Mouse (Mus musculus): Measurements from ENCODE around the gene Rnf223. TPM values are rescaled to one million over a fixed set of nuclear protein-coding genes. Genes with fewer than 3 reads are reported as not detected.

The Rnf223 gene
- polyA plus RNA-seq, 1 experiment from 2014 or later = 0.76 TPM

DNA sequence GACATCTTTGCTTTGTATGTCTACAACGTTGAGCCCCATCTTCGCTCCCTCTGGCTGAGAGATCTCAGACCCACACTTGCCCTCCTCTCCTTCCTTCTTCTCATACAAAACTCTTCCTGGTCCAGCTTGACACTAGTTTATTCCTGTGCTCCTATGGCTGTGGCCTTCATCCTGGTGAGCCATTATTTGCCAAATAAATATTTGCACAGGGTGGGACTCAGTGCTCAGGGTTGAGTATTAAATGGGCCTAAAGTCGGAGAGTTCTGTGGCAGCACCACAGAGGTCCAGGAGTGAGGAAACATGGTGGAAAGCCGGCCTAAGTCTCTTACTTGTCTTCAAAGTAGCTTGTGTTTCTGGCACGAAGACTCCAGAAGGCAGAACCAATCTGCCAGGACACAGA lies 36.6 kb upstream of the Rnf223 start:
- ATAC-seq (ENCODE audit: low FRiP score) (no peak), DNase-seq (ENCODE audit: low spot score) (no peak)
- Histone ChIP-seq H3K4me1 (replicated peaks; ENCODE audit: control insufficient read depth, insufficient read depth, low read length) (no peaks in the 10 kb centered on the region), H3K27me3 (ENCODE audit: control insufficient read depth, insufficient read depth, low read length) (no peaks in the 10 kb centered on the region), H3K36me3 (ENCODE audit: control insufficient read depth, insufficient read depth, low read length) (no peaks in the 10 kb centered on the region), H3K4me2 (replicated peaks; ENCODE audit: low read depth, low read length) (no peak overlapping the region), H3K9ac (ENCODE audit: low read depth, low read length) (no peak overlapping the region), H3K9me3 (ENCODE audit: control insufficient read depth, low read length) (no peaks in the 10 kb centered on the region), H3K4me3 (ENCODE audit: low read depth, low read length) (no peak overlapping the region), H3K27ac (ENCODE audit: low read depth, low read length) (no peak overlapping the region)
- whole genome bisulfite sequencing = 83% methylated on average over 5 of the region's 5 CpGs

- Histone ChIP-seq H3K4me1 (replicated peaks; ENCODE audit: control insufficient read depth, insufficient read depth, low read length) (no peaks in the 10 kb centered on the region), H3K9ac (ENCODE audit: low read depth, low read length) (no peak overlapping the region), H3K4me2 (replicated peaks; ENCODE audit: low read depth, low read length) (no peak overlapping the region), H3K27me3 (ENCODE audit: control insufficient read depth, insufficient read depth, low read length) (no peaks in the 10 kb centered on the region), H3K9me3 (ENCODE audit: control insufficient read depth, low read length) (no peaks in the 10 kb centered on the region), H3K4me3 (ENCODE audit: low read depth, low read length) (no peak overlapping the region), H3K36me3 (ENCODE audit: control insufficient read depth, insufficient read depth, low read length) (no peaks in the 10 kb centered on the region), H3K27ac (ENCODE audit: low read depth, low read length) (no peak overlapping the region)
- 97% methylated on average over 1 of the region's 1 CpGs for WGBS
- ATAC-seq (ENCODE audit: low FRiP score) (no peak), DNase-seq (ENCODE audit: low spot score) (no peak)
These were observed 34.1 kb upstream of the Rnf223 start for GRCm38 (mm10) chr4:156096191-156096590.

DNA sequence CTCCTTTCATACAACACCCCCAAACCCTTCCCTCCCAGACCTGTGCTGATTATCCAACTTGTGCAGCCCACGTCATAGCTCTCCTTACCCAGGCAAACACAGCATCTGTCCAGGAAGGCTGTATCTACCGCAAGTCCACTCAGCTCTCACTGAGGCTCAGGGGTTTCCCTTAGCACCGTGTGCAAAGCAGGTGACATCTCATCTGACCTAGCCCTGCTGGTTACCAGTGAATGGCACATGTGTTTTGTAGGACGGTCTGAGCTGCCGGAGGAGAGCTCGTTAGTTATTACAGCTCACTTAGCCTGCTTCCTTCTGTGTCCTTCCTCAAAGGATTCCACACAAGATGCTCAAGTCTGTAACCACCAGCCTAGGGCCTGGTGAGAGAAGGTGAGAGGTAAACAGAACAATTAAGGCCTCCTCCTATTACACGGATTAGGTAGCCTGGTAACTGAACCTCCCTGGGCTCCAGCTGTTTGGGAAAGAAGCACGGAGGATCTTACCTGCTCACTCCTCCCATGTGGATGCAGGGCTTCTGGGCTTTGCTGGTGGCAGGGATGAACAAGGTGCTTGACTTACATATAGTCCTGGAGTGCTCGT lies 32.4 kb upstream of the Rnf223 start:
- DNase-seq (ENCODE audit: low spot score) (no peak), ATAC-seq (ENCODE audit: low FRiP score) (no peak)
- no peaks in the 10 kb centered on the region for H3K9me3 ChIP-seq (ENCODE audit: control insufficient read depth, low read length)
- H3K9ac ChIP-seq (ENCODE audit: low read depth, low read length) = no peak overlapping the region
- no peaks in the 10 kb centered on the region for H3K36me3 ChIP-seq (ENCODE audit: control insufficient read depth, insufficient read depth, low read length)
- no peak overlapping the region for H3K4me3 ChIP-seq (ENCODE audit: low read depth, low read length)
- H3K27ac ChIP-seq (ENCODE audit: low read depth, low read length) = no peak overlapping the region
- WGBS = 70% methylated on average over 9 of the region's 9 CpGs
- no peak overlapping the region for H3K4me2 ChIP-seq (replicated peaks; ENCODE audit: low read depth, low read length)
- no peaks in the 10 kb centered on the region for H3K27me3 ChIP-seq (ENCODE audit: control insufficient read depth, insufficient read depth, low read length)
- no peaks in the 10 kb centered on the region for H3K4me1 ChIP-seq (replicated peaks; ENCODE audit: control insufficient read depth, insufficient read depth, low read length)

GRCm38 (mm10) chr4:156099427-156099826 lies 30.9 kb upstream of the Rnf223 start:
- Histone ChIP-seq H3K27ac (ENCODE audit: low read depth, low read length) (no peak overlapping the region), H3K9ac (ENCODE audit: low read depth, low read length) (no peak overlapping the region), H3K9me3 (ENCODE audit: control insufficient read depth, low read length) (no peaks in the 10 kb centered on the region), H3K36me3 (ENCODE audit: control insufficient read depth, insufficient read depth, low read length) (no peaks in the 10 kb centered on the region), H3K4me1 (replicated peaks; ENCODE audit: control insufficient read depth, insufficient read depth, low read length) (no peaks in the 10 kb centered on the region), H3K27me3 (ENCODE audit: control insufficient read depth, insufficient read depth, low read length) (no peaks in the 10 kb centered on the region), H3K4me2 (replicated peaks; ENCODE audit: low read depth, low read length) (no peak overlapping the region), H3K4me3 (ENCODE audit: low read depth, low read length) (no peak overlapping the region)
- DNase-seq (ENCODE audit: low spot score) (no peak), ATAC-seq (ENCODE audit: low FRiP score) (no peak)
- WGBS = 71% methylated on average over 6 of the region's 6 CpGs

DNA sequence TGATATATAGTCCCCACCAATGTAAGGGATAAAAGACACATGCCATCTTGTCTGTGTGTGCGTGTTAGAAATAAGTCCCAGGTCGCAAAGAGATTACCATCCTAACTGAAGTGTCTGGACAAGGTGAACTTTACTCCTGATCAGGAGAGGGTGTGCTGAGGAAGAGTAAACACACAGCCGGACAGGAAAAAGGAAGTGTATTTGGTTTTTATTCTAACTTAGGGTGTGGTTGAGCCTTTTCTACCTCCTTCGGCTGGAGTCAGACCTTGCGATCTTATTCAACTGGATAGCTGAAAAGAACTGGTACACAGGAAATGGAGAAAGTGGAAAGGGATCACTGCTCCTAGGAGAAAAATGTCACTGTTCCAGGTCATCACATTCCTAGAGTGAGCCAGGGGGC lies 29.8 kb upstream of the Rnf223 start:
- 91% methylated on average over 5 of the region's 5 CpGs for WGBS
- Histone ChIP-seq H3K4me3 (ENCODE audit: low read depth, low read length) (no peak overlapping the region), H3K27me3 (ENCODE audit: control insufficient read depth, insufficient read depth, low read length) (no peaks in the 10 kb centered on the region), H3K36me3 (ENCODE audit: control insufficient read depth, insufficient read depth, low read length) (no peaks in the 10 kb centered on the region), H3K4me1 (replicated peaks; ENCODE audit: control insufficient read depth, insufficient read depth, low read length) (no peaks in the 10 kb centered on the region), H3K4me2 (replicated peaks; ENCODE audit: low read depth, low read length) (no peak overlapping the region), H3K9ac (ENCODE audit: low read depth, low read length) (no peak overlapping the region), H3K27ac (ENCODE audit: low read depth, low read length) (no peak overlapping the region), H3K9me3 (ENCODE audit: control insufficient read depth, low read length) (no peaks in the 10 kb centered on the region)
- ATAC-seq (ENCODE audit: low FRiP score) (no peak), DNase-seq (ENCODE audit: low spot score) (no peak)

DNA sequence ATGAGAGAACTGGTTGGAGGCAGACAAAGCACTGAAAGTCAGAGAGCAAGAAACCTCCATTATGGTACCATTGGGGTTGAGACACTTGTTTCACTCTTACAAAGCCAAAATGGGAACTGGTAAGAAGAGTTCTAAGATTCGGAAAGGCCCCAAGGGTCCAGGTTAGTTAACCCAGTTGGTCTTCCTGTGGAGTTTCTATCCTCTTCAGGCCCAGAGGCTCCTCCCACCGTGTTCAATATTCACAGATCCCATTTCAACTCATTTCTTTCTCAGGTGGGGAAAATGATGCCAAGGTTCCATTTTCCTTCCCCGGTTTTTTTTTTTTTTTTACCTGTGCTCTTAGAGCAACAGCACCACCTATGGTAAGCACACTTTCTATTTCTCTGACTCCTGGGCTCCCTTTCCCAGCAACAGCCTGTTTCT lies 28.8 kb upstream of the Rnf223 start:
- no peak overlapping the region for H3K4me2 ChIP-seq (replicated peaks; ENCODE audit: low read depth, low read length)
- no peaks in the 10 kb centered on the region for H3K4me1 ChIP-seq (replicated peaks; ENCODE audit: control insufficient read depth, insufficient read depth, low read length)
- H3K36me3 ChIP-seq (ENCODE audit: control insufficient read depth, insufficient read depth, low read length) = no peaks in the 10 kb centered on the region
- H3K27ac ChIP-seq (ENCODE audit: low read depth, low read length) = no peak overlapping the region
- no peak for ATAC-seq (ENCODE audit: low FRiP score)
- H3K9ac ChIP-seq (ENCODE audit: low read depth, low read length) = no peak overlapping the region
- 47% methylated on average over 3 of the region's 3 CpGs for WGBS
- H3K4me3 ChIP-seq (ENCODE audit: low read depth, low read length) = no peak overlapping the region
- H3K9me3 ChIP-seq (ENCODE audit: control insufficient read depth, low read length) = no peaks in the 10 kb centered on the region
- no peaks in the 10 kb centered on the region for H3K27me3 ChIP-seq (ENCODE audit: control insufficient read depth, insufficient read depth, low read length)
- DNase-seq (ENCODE audit: low spot score) = no peak

DNA sequence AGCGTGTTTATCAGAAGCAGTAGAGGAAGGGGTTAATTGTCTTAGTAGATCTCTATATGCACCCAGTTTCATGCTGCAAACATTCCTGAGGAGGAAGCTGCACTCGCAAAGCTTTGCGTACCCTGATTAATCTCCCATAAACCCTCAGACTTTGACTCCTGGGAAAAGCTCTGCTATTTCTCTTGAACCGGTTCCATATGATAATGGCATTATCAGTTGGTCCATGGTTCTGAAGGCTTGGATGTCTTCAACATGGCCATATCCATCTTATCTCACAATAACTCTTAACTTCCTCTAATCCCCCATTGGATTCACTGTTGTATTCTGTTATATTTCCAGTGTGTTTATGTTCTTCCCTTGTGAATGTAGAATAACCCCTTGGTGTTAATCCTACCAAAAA lies 27.0 kb upstream of the Rnf223 start:
- WGBS = 86% methylated on average over 4 of the region's 4 CpGs
- Histone ChIP-seq H3K36me3 (ENCODE audit: control insufficient read depth, insufficient read depth, low read length) (no peaks in the 10 kb centered on the region), H3K9me3 (ENCODE audit: control insufficient read depth, low read length) (no peaks in the 10 kb centered on the region), H3K27me3 (ENCODE audit: control insufficient read depth, insufficient read depth, low read length) (no peaks in the 10 kb centered on the region), H3K9ac (ENCODE audit: low read depth, low read length) (no peak overlapping the region), H3K27ac (ENCODE audit: low read depth, low read length) (no peak overlapping the region), H3K4me2 (replicated peaks; ENCODE audit: low read depth, low read length) (no peak overlapping the region), H3K4me1 (replicated peaks; ENCODE audit: control insufficient read depth, insufficient read depth, low read length) (no peaks in the 10 kb centered on the region), H3K4me3 (ENCODE audit: low read depth, low read length) (no peak overlapping the region)
- no peak for DNase-seq (ENCODE audit: low spot score)
- no peak for ATAC-seq (ENCODE audit: low FRiP score)

DNA sequence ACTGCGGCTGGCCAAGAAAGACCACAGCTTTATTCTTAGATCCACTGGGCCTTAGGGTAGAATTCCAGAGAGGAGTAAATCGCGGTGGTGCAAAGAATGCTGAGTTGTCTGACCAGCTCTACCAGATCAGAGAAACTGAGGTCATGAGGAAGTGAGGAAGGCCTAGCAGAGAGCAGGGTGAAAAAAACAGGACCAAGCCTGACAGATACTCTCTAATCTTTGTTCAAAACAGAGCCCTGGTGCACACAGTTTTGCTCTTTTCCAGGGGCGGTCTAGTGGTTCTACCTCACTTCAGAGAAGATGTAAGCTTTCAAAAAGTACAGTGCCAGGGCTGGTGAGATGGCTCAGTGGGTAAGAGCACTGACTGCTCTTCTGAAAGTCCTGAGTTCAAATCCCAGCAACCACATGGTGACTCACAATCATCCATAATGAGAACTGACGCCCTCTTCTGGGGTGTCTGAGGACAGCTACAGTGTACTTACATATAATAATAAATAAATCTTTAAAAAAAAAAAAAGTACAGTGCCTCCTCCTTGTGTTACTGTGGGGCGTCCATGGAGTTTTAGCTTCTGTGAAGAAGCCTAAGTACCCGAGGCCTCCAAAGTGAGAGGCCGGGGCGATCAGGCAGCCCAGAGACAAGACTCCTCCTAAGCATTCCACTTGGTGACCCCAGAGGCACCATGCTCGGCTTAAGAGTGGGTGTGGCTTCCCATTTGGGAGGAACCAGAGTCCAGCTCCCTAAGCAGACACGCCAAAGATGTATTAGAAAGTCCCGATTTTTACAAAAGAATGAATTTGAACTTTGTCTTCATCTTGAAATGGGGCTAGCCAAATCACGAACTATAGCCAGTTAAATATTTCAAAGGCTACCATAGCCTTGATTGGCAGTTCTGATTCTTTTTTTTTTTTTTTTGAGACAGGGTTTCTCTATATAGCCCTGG lies 21.4 kb upstream of the Rnf223 start:
- peak; percentile 71 for DNase-seq (ENCODE audit: low spot score)
- H3K4me2 ChIP-seq (replicated peaks; ENCODE audit: low read depth, low read length) = peak overlapping the region; percentile 43
- peak overlapping the region; percentile 58 for H3K27ac ChIP-seq (ENCODE audit: low read depth, low read length)
- no peaks in the 10 kb centered on the region for H3K4me1 ChIP-seq (replicated peaks; ENCODE audit: control insufficient read depth, insufficient read depth, low read length)
- no peaks in the 10 kb centered on the region for H3K27me3 ChIP-seq (ENCODE audit: control insufficient read depth, insufficient read depth, low read length)
- peak; percentile 58 for ATAC-seq (ENCODE audit: low FRiP score)
- no peaks in the 10 kb centered on the region for H3K36me3 ChIP-seq (ENCODE audit: control insufficient read depth, insufficient read depth, low read length)
- H3K4me3 ChIP-seq (ENCODE audit: low read depth, low read length) = peak overlapping the region; percentile 81
- H3K9me3 ChIP-seq (ENCODE audit: control insufficient read depth, low read length) = no peaks in the 10 kb centered on the region
- peak overlapping the region; percentile 42 for H3K9ac ChIP-seq (ENCODE audit: low read depth, low read length)
- WGBS = 31% methylated on average over 13 of the region's 13 CpGs
